Mouse (Mus musculus) C2C12 (cell line): Measurements from ENCODE around the gene St8sia1.

ENCODE experiments used
- CEBPB ChIP-seq: IDR thresholded peaks from one replicate; pipeline ENCODE4 v1.6.1; 2011; ENCODE audit warnings: low read depth, mild to moderate bottlenecking, control low read depth, moderate library complexity
- CTCF ChIP-seq: IDR thresholded peaks from one replicate; pipeline ENCODE4 v1.5.1; 2011; ENCODE audit not compliant: control insufficient read depth, insufficient read depth, insufficient read length
- MAX ChIP-seq: IDR thresholded peaks from one replicate; pipeline ENCODE4 v1.6.1; 2011; ENCODE audit warnings: mild to moderate bottlenecking, control low read depth
- MYOD1 ChIP-seq: IDR thresholded peaks from one replicate; pipeline ENCODE4 v1.6.1; 2011; ENCODE audit warnings: low read depth; ENCODE audit not compliant: control insufficient read depth, insufficient read length

DNA sequence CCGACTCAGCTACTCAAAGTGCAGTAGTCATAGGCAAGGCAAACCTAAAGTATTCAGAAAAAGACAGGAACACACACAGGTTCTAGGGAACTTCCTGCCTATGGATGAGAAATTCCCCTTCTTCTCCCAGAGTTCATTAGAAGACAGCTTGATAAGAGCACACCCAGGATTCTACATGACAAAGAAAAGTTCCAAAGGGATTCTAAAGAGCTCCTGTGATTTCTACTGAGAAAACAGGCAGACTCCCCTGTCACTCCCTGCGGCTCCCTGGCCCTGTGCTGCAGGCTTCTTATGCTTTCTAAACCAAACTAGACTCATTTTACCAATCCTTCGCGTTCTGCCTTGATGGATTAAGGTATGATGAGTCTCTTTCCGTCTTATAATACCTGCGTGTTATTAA, 75.9 kb downstream of the St8sia1 start:
- no peak for TF ChIP-seq MYOD1
- TF ChIP-seq CTCF, result no peak
- no peak for TF ChIP-seq MAX
- TF ChIP-seq CEBPB, result no peak
